Mouse (Mus musculus): ENCODE data around the gene AU040320. TPM values are rescaled to one million over a fixed set of nuclear protein-coding genes. Genes with fewer than 3 reads are reported as not detected.

Gene AU040320
- total RNA-seq (2023) = 10 to 100 TPM; 36.8 to 39.0 TPM

GRCm38 (mm10) chr4:126753268-126754230 lies at the start of gene AU040320, which contains the start of gene Ncdn:
AU040320 (plus strand) TSS chr4:126753544.
Ncdn (minus strand) TSS chr4:126753438.

GRCm38 (mm10) chr4:126736001-126736414 lies 17.3 kb upstream of the AU040320 start, which contains the start of gene Tfap2e:
Tfap2e (minus strand) TSS chr4:126736240.

Other genes starting within 250 kb of the AU040320 start
- gene Ago4, start 220.1 kb upstream of the AU040320 start, total RNA-seq (2023) = 10 to 100 TPM; 11.2 to 12.8 TPM
- 1 to 10 TPM; 2.0 to 7.0 TPM for gene Clspn, start 196.6 kb upstream of the AU040320 start, total RNA-seq (2023)
- 1 to 10 TPM; 3.8 to 6.1 TPM for gene 5730409E04Rik, start 143.7 kb upstream of the AU040320 start, total RNA-seq (2023)
- gene Psmb2, start 75.9 kb upstream of the AU040320 start, total RNA-seq (2023) = 100 to 1,000 TPM; 103 to 120 TPM
- not detected for gene Tfap2e, start 17.3 kb upstream of the AU040320 start, total RNA-seq (2023)
- gene Ncdn, start 106 bp upstream of the AU040320 start, total RNA-seq (2023) = 10 to 100 TPM; 15.1 to 17.2 TPM
- gene Zmym4, start 214.6 kb downstream of the AU040320 start, total RNA-seq (2023) = 10 to 100 TPM; 13.3 to 20.1 TPM

Measured in monocyte, adult 59 days (primary cell).